Mouse (Mus musculus) hindlimb bud, embryonic 11.5 days (tissue): ENCODE data around the gene Shank1.

Experiments
- DNase-seq: peaks from one replicate; pipeline ENCODE4 v3.0.0-alpha.2; 2012; ENCODE audit warnings: low read depth, low spot score; ENCODE audit errors: extremely low spot score

The Shank1 gene

GRCm38 (mm10) chr7:44360792-44361301, 50.8 kb downstream of the Shank1 start:
- DNase-seq = no peak

GRCm38 (mm10) chr7:44372678-44373077, 62.6 kb downstream of the Shank1 start:
- DNase-seq = no peak

GRCm38 (mm10) chr7:44373460-44373859, 63.4 kb downstream of the Shank1 start:
- no peak for DNase-seq

- no peak for DNase-seq
Observed at GRCm38 (mm10) chr7:44373889-44374652, 64.0 kb downstream of the Shank1 start.

GRCm38 (mm10) chr7:44374756-44375155, 64.7 kb downstream of the Shank1 start:
- no peak for DNase-seq

GRCm38 (mm10) chr7:44375207-44375606, 65.2 kb downstream of the Shank1 start:
- DNase-seq = no peak

- no peak for DNase-seq
Observed at GRCm38 (mm10) chr7:44375793-44376192, 65.7 kb downstream of the Shank1 start.

GRCm38 (mm10) chr7:44378290-44378689, 68.2 kb downstream of the Shank1 start:
- no peak for DNase-seq

- DNase-seq = no peak
Observed at GRCm38 (mm10) chr7:44382541-44382940, 72.5 kb downstream of the Shank1 start.

GRCm38 (mm10) chr7:44383980-44384715, 74.1 kb downstream of the Shank1 start, which contains the start of gene Syt3:
TSS of gene Syt3 (plus strand) at chr7:44384102.
- DNase-seq = no peak

- no peak for DNase-seq
Observed at GRCm38 (mm10) chr7:44384716-44385059, 74.6 kb downstream of the Shank1 start.

- DNase-seq = no peak
Observed at GRCm38 (mm10) chr7:44385720-44386119, 75.7 kb downstream of the Shank1 start, which contains the start of gene 1700008O03Rik. TSS of gene 1700008O03Rik (minus strand) at chr7:44385820.

GRCm38 (mm10) chr7:44391831-44392230, 81.8 kb downstream of the Shank1 start:
- no peak for DNase-seq

- no peak for DNase-seq
Observed at GRCm38 (mm10) chr7:44392341-44392740, 82.3 kb downstream of the Shank1 start.

- no peak for DNase-seq
Observed at GRCm38 (mm10) chr7:44393284-44393683, 83.2 kb downstream of the Shank1 start.

GRCm38 (mm10) chr7:44398570-44398969, 88.5 kb downstream of the Shank1 start:
- no peak for DNase-seq

GRCm38 (mm10) chr7:44401673-44402072, 91.6 kb downstream of the Shank1 start:
- DNase-seq = no peak

GRCm38 (mm10) chr7:44405346-44406014, 95.4 kb downstream of the Shank1 start:
- DNase-seq = peak; percentile 100

GRCm38 (mm10) chr7:44406015-44406355, 95.9 kb downstream of the Shank1 start:
- no peak for DNase-seq
